ENCODE assay signal across 8 mouse cellular contexts in genomic region chr19:47421128-47421898, GRCm38 (mm10). TPM values are rescaled to one million over a fixed set of nuclear protein-coding genes. Genes with fewer than 3 reads are reported as not detected.
A peak's percentile ranks its signal among the peaks of the same experiment; 100 is the strongest.
DNase-seq lines count a peak whose midpoint lies in the region; ATAC-seq lines count a peak whose summit lies in the region.
"Had no signal": no experiment of that assay in that cellular context is flagged by ENCODE, and none has a peak within 500 bp of the region (broad histone marks: within the 10 kb centered on the region; RNA-seq: fewer than 3 reads in every experiment).

No protein-coding gene starts in this region.

- WGBS in hindbrain, embryonic 12.5 days: 75% methylated on average over 14 of the region's 14 CpGs
- WGBS in hindbrain, embryonic 11.5 days: 71% methylated on average over 14 of the region's 14 CpGs
- WGBS in heart, embryonic 15.5 days: 52% methylated on average over 14 of the region's 14 CpGs
- 38% methylated on average over 14 of the region's 14 CpGs for WGBS in kidney, embryonic 14.5 days
- 69% methylated on average over 14 of the region's 14 CpGs for WGBS in midbrain, embryonic 16.5 days

- DNase-seq in hindbrain, embryonic 11.5 days (ENCODE audit: low spot score): no peak
- no peak for DNase-seq in frontal cortex, postnatal 14 days (ENCODE audit: low spot score in 2 of 2)
- DNase-seq in urinary bladder, postnatal 25 days (ENCODE audit: low spot score): no peak

- ATAC-seq in hindbrain, embryonic 12.5 days (ENCODE audit: low FRiP score): no peak
- no peak for ATAC-seq in hindbrain, embryonic 11.5 days (ENCODE audit: low FRiP score)
- ATAC-seq in heart, embryonic 15.5 days (replicated peaks; ENCODE audit: insufficient number of reproducible peaks, insufficient read depth, low FRiP score, low read depth): 0 out of 2 replicates have a peak, but pooled peaks have one; percentile 27
- 0 out of 2 replicates have a peak, but pooled peaks have one; percentile 24 for ATAC-seq in kidney, embryonic 14.5 days (ENCODE audit: low FRiP score, low TSS enrichment)
- ATAC-seq in midbrain, embryonic 16.5 days: peak; percentile 42; the same call in 1 of the 2 replicates

- 0 out of 2 replicates have a peak overlapping the region, but pooled peaks have one; percentile 32 for H3K9ac ChIP-seq in hindbrain, embryonic 12.5 days
- H3K9ac ChIP-seq in hindbrain, embryonic 11.5 days (ENCODE audit: low read depth, low read length): no peak overlapping the region
- H3K9ac ChIP-seq in heart, embryonic 15.5 days: no peak overlapping the region
- no peak overlapping the region for H3K9ac ChIP-seq in kidney, embryonic 14.5 days (ENCODE audit: low read depth, low read length)
- H3K9ac ChIP-seq in midbrain, embryonic 16.5 days (ENCODE audit: low read depth, low read length): no peak overlapping the region

- no peak overlapping the region for H3K4me2 ChIP-seq in hindbrain, embryonic 12.5 days (replicated peaks)
- H3K4me2 ChIP-seq in hindbrain, embryonic 11.5 days (replicated peaks; ENCODE audit: low read depth, low read length): no peak overlapping the region
- 0 out of 2 replicates have a peak overlapping the region, but pooled peaks have one; percentile 5 for H3K4me2 ChIP-seq in heart, embryonic 15.5 days
- no peak overlapping the region for H3K4me2 ChIP-seq in kidney, embryonic 14.5 days (replicated peaks; ENCODE audit: low read depth, low read length)
- no peak overlapping the region for H3K4me2 ChIP-seq in midbrain, embryonic 16.5 days (ENCODE audit: low read length)

- no peak overlapping the region for H3K27ac ChIP-seq in hindbrain, embryonic 12.5 days
- H3K27ac ChIP-seq in hindbrain, embryonic 11.5 days (ENCODE audit: low read depth, low read length): no peak overlapping the region
- H3K27ac ChIP-seq in heart, embryonic 15.5 days: peak overlapping the region; percentile 74
- H3K27ac ChIP-seq in kidney, embryonic 14.5 days (ENCODE audit: low read depth, low read length): no peak overlapping the region
- H3K27ac ChIP-seq in midbrain, embryonic 16.5 days (ENCODE audit: low read length): no peak overlapping the region
- H3K27ac ChIP-seq: macrophage had no signal

- no peaks in the 10 kb centered on the region for H3K27me3 ChIP-seq in hindbrain, embryonic 12.5 days
- no peaks in the 10 kb centered on the region for H3K27me3 ChIP-seq in hindbrain, embryonic 11.5 days (ENCODE audit: control insufficient read depth, insufficient read depth, low read length)
- no peaks in the 10 kb centered on the region for H3K27me3 ChIP-seq in heart, embryonic 15.5 days
- no peaks in the 10 kb centered on the region; the same call in 1 of the 2 replicates for H3K27me3 ChIP-seq in kidney, embryonic 14.5 days (ENCODE audit: control insufficient read depth, insufficient read depth, low read length)
- H3K27me3 ChIP-seq in midbrain, embryonic 16.5 days (ENCODE audit: control insufficient read depth, insufficient read depth, low read depth, low read length): no peaks in the 10 kb centered on the region

- H3K4me1 ChIP-seq in hindbrain, embryonic 12.5 days: peaks cover 11% of the 10 kb centered on the region
- no peaks in the 10 kb centered on the region for H3K4me1 ChIP-seq in hindbrain, embryonic 11.5 days (replicated peaks; ENCODE audit: control insufficient read depth, insufficient read depth, low read length)
- H3K4me1 ChIP-seq in heart, embryonic 15.5 days (replicated peaks): peaks cover 36% of the 10 kb centered on the region
- peaks cover 13% of the 10 kb centered on the region; the same call in 1 of the 2 replicates for H3K4me1 ChIP-seq in kidney, embryonic 14.5 days (ENCODE audit: control insufficient read depth, insufficient read depth, low read length)
- peaks cover 3% of the 10 kb centered on the region for H3K4me1 ChIP-seq in midbrain, embryonic 16.5 days (ENCODE audit: control insufficient read depth, insufficient read depth, low read length)

- no peaks in the 10 kb centered on the region for H3K9me3 ChIP-seq in hindbrain, embryonic 12.5 days (replicated peaks)
- H3K9me3 ChIP-seq in hindbrain, embryonic 11.5 days (ENCODE audit: control insufficient read depth, low read length): no peaks in the 10 kb centered on the region
- H3K9me3 ChIP-seq in heart, embryonic 15.5 days (replicated peaks): no peaks in the 10 kb centered on the region
- H3K9me3 ChIP-seq in kidney, embryonic 14.5 days (ENCODE audit: control insufficient read depth, low read length): no peaks in the 10 kb centered on the region
- no peaks in the 10 kb centered on the region for H3K9me3 ChIP-seq in midbrain, embryonic 16.5 days (replicated peaks; ENCODE audit: control insufficient read depth, low read length, poor library complexity, severe bottlenecking)

- no peak overlapping the region for H3K4me3 ChIP-seq in hindbrain, embryonic 12.5 days
- H3K4me3 ChIP-seq in hindbrain, embryonic 11.5 days (ENCODE audit: low read depth, low read length): no peak overlapping the region
- H3K4me3 ChIP-seq in heart, embryonic 15.5 days: no peak overlapping the region
- no peak overlapping the region for H3K4me3 ChIP-seq in kidney, embryonic 14.5 days (ENCODE audit: low read length)
- H3K4me3 ChIP-seq in midbrain, embryonic 16.5 days (ENCODE audit: low read depth, low read length): no peak overlapping the region

- H3K36me3 ChIP-seq in hindbrain, embryonic 12.5 days: no peaks in the 10 kb centered on the region
- no peaks in the 10 kb centered on the region for H3K36me3 ChIP-seq in hindbrain, embryonic 11.5 days (ENCODE audit: control insufficient read depth, insufficient read depth, low read length)
- H3K36me3 ChIP-seq in heart, embryonic 15.5 days: peaks cover 6% of the 10 kb centered on the region; the same call in 1 of the 2 replicates
- H3K36me3 ChIP-seq in kidney, embryonic 14.5 days (ENCODE audit: control insufficient read depth, insufficient read depth, low read length): peaks cover 3% of the 10 kb centered on the region; the same call in 1 of the 2 replicates
- no peaks in the 10 kb centered on the region for H3K36me3 ChIP-seq in midbrain, embryonic 16.5 days (ENCODE audit: control insufficient read depth, insufficient read depth, low read length)

RNA-seq across cellular contexts. Expression of gene Sh3pxd2a, which starts 42.9 kb away (rescaled TPM):
- polyA plus RNA-seq in hindbrain, embryonic 12.5 days (2016; fragmentation: Nextera tagmentation; extraction: Ambion mirVana): 3.9 and 5.4 TPM in 2 replicates
- polyA plus RNA-seq in hindbrain, embryonic 11.5 days (2014; fragmentation: Nextera tagmentation; extraction: Ambion mirVana): 5.5 and 6.9 TPM in 2 replicates
- polyA plus RNA-seq in heart, embryonic 15.5 days (2015; fragmentation: Nextera tagmentation; extraction: Ambion mirVana): 5.3 and 7.2 TPM in 2 replicates
- 8.7 and 9.6 TPM in 2 replicates for polyA plus RNA-seq in kidney, embryonic 14.5 days (2014; fragmentation: Nextera tagmentation; extraction: Ambion mirVana)
- polyA plus RNA-seq in midbrain, embryonic 16.5 days (2015; fragmentation: Nextera tagmentation; extraction: Ambion mirVana): 1.5 and 1.8 TPM in 2 replicates

Comparison
In these comparisons a context has a peak if more than half of its experiments do, and no peak if none do; other contexts are left out.
1. ATAC-seq: peak in heart, embryonic 15.5 days (single experiment), kidney, embryonic 14.5 days (single experiment) and midbrain, embryonic 16.5 days (single experiment); none in hindbrain, embryonic 12.5 days (single experiment) and hindbrain, embryonic 11.5 days (single experiment).